Mouse (Mus musculus): ENCODE results near the gene Camta1.

DNA sequence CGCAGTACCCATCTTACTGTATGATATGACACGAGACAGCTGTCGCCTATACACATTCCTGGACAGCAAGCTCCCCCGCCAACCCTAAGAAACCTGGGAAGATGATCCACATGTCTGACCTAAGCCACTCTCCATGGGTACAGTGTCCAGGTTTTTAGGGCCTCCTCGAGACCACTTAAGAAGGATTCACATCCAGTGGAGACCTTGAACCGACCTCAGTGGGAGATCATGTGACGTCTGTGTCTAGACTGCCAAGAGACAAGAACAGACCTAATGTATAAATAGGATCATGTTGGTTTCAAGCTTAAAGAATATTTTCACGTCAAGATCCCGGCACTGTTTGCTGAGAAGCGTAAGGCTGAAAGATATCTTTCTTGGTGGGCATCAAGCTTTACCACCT, 757.5 kb downstream of the Camta1 start:
- TF ChIP-seq CTCF (conservative IDR thresholded peaks at IDR 0.05; ENCODE audit: low read length) (no peak), NANOG (IDR thresholded peaks at IDR 0.05; ENCODE audit: borderline replicate concordance, low read length) (no peak), POU5F1 (IDR thresholded peaks at IDR 0.05; ENCODE audit: borderline replicate concordance, low read length) (no peak)
